Mouse (Mus musculus) ovary, postnatal 14 days (tissue): ENCODE measurements at regions not wholly inside any gene's neighbourhood (a gene's known extent, or its start where the extent isn't known, plus 50 kb on each side); places are given as distances from the start of the nearest gene placed in this dataset.
A peak's percentile ranks its signal among the peaks of the same experiment; 100 is the strongest.

Experiments
- DNase-seq: peaks from one replicate; pipeline ENCODE4 v3.0.0; 2022; ENCODE audit warnings: low spot score

DNA sequence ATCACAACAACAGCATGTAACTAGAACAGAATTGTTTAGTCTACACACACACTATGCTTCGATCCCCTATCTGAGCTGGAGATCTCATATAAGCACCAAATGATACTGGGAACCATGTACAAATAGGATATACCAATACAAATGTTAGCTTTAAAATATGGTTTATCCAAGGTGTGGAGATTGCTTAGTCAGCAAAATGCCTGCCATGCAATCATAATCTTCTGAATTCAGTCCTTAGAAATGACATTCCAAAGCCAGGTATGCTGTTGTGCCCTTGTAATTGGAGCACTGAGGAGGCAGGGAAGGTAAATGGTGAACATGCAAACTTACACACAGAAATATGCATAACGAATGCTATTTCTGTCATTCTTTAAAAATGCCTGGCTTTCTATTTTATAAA is 54.0 kb upstream of the Thsd7b start:
- no peak for DNase-seq

- no peak for DNase-seq
Observed at GRCm38 (mm10) chr1:129208806-129209205, 64.3 kb upstream of the Thsd7b start.

- DNase-seq, result no peak
Observed at GRCm38 (mm10) chr1:129208406-129208805, 64.7 kb upstream of the Thsd7b start.

GRCm38 (mm10) chr1:129207674-129208073 is 65.4 kb upstream of the Thsd7b start:
- no peak for DNase-seq

- DNase-seq, result no peak
Observed at GRCm38 (mm10) chr1:129180174-129180759, 92.8 kb upstream of the Thsd7b start.

DNA sequence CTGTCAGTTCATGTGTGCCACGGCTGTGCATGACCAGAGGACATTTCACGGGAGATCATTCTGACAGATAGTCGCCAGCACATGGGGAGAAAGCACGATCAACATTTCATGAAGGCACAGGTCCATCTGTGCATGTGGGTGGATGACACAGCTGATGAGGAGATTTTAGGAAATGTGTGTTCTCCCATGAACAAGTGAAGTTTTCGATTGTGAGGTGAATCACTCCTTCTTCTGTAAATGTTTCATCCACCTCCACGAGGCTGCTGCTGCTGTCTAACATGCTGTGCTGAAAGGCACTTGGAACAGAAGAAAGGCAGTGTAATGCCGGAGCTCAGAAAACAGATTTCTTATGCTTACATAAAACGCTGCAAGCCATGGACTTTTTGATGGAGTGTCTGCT is 103.2 kb upstream of the Thsd7b start:
- DNase-seq, result no peak

DNA sequence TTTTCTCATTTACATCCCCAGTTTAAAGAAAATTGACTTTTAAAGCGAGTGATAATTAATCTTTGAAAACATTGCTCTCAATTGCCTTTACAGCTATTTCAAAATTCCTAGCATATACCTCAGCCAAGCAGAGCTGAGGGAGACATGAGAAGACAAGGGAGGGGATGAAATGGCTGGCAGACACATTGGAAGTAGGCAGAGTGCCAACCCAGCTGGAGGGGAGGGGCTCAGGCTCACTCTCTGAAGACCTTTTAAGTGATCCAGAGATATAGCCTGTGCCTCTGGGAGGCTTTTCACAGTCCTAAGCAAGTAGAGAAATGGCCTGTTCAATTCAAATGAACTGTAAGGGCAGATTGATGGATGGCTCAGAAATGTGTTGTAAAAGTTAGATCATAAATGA is 122.5 kb upstream of the Thsd7b start:
- DNase-seq, result no peak

DNA sequence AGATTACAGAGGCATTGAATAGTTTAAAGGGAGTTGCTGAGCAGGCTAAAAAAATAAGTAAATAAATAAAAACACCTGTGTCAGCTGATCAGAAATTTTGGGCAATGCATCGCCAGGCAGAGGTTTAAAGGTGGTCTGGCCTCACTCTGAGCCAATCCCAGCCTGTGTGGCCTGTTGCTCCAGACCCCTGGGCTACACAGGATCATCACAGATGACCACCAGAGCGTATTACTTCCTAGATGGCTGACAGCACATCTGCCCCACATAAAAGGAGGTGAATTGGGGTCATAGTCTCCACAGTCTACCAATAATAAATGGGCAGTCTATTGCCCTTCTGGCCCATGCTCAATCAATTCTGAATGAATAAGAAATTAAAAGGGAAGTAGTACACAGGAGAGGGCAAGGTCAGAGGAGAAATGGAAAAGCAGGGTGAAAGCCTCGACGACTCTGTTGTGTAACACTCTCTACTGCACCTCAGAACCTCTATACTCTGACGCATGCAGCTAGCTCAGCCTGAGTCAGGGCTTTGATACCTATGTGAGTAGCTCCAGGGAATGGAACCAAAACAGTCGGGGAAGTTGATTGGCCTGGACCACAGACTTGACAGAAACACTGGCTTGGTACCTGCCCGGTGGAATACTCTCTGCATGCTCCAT is 124.2 kb upstream of the Thsd7b start:
- DNase-seq, result no peak

DNA sequence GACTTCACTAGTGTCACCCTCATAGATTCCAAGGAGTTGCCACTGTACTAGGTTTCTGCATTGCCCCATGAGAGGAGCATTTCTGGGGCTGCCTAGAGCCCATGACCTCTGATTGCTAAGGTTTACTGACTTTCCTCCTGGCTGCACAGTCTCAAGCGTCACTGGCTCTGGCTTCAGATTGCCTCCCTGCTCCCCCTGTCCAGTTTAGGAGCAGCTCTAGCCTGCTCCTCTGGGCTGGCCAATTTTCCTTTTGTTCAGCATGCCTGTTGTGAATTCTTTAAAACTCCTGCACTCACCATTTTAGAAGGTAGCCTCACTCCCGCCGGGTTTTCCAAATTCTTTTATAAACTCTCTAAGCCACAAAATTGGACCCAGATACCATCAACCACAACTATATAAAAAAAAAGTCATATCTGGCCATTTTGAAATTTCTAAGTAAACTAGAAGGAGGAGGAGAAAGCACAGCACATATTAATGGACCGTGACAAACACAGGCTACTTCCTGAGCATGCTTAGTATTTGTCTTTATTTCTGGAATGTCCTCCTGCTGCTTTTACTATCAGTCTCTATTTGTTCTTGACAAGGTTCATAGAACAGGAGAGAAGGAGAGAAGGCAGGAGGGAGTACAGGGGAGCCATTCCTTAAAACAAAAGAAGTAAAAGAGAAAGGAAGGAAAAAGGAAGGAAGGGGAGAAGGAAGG is 126.6 kb upstream of the Thsd7b start:
- no peak for DNase-seq

GRCm38 (mm10) chr1:129138783-129139182 is 134.3 kb upstream of the Thsd7b start:
- no peak for DNase-seq

DNA sequence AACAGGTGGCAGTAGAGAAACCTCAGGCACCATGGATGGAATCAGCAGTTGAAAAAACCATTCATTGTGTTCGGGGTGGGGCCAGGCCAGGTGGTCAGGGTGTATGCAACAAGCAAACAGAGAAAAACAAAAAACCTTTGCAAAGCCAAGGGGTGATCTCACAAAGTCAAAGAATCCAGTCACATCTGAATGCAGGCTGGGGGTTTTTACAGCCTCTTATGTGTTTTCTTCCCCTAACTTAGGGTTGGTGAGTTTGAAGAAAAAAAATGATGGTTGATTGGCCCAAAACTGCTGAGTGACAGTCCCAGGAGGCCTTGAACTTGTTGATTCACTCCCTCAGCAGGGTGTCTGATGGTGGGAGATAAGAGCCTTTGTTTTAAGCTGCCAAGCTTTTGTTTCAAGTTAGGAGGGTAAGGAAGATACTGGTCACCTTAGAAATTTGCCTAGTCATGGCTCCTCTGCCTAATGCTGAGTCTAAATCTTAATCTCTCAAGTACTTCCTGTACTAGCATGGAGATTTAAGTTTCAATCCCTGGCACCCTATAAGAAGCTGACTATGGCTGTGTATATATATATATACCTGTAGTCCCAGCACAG is 166.0 kb upstream of the Thsd7b start:
- no peak for DNase-seq

- DNase-seq, result no peak
Observed at GRCm38 (mm10) chr1:129100997-129101396, 172.1 kb upstream of the Thsd7b start.

DNA sequence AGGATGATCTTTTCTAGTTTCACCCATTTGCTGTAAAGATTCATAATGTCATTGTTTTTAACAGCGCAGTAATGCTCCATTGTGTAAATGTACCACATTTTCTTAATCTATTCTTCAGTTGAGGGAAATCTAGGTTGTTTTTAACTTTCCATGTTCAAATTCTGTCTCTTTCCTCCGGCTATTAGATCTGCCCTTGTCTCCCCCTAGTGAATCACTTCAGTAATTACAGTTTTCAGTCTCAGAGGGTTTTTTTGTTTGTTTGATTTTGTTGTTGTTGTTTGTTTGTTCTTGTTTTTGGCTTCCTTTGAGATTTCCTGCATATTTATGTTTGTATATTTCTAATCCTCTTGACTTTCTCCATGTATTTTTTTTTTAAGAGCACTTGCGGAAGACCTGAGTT is 194.8 kb upstream of the Thsd7b start:
- no peak for DNase-seq

DNA sequence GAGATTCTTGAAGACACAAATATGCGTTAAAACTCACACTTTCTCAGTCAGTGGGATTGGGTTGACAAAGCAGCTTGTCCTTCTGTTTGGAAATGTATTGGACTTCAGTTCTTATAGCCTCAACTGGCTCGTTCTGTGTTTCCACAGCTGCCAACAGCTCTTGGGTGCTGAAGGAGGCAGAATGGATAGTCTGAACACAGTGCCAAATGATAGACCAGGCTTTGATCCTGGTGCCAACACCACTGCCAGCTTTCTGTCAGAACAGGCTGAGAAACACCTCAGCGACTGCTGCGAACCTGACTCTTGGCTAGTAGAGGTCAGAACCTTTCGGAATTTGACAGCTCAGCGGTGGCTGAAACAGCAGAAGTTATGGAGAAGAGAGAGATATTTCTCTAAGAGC is 215.9 kb upstream of the Thsd7b start:
- peak; percentile 10 for DNase-seq

DNA sequence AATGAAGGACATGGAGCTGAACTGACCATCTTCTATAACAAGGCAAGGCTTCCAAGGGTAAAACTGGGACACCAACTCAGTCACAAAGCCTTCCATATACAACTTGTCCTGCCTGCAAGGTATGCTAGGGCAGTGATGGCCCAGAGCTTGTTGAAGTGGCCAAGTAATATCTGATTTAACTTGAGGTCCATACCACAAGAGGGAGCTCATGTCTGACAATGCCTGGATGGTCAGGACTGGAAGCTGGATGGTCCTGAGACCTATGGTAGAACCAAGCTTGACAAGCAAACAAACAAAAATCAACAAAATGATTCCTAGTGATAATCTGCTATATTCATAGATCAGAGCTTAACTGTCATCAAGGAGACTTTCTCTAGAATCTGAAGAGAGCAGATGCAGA is 217.8 kb upstream of the Thsd7b start:
- no peak for DNase-seq

- no peak for DNase-seq
Observed at GRCm38 (mm10) chr1:129033707-129034106, 239.4 kb upstream of the Thsd7b start.

DNA sequence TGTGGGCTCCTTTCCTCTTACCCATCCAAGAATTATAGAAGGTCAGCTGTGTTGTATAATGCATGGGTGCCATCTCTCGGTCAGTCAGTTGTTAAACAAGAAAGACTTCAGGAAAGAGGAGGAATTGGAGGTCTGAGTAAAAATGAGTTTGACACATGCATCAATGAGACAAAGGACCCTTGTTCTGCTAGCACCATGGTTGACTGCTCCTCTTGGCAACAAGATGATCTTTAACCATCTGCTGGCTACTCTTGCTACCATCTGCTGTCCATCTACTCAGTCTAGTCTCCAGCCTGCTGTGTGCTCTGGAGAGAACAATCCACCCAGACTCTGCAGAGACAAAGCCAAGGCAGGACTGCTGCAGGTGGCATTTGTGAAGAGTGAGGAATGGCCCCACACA is 267.2 kb upstream of the Thsd7b start:
- DNase-seq, result no peak

GRCm38 (mm10) chr1:129002286-129002685 is 270.8 kb upstream of the Thsd7b start:
- no peak for DNase-seq

- no peak for DNase-seq
Observed at GRCm38 (mm10) chr1:129001766-129002165, 271.3 kb upstream of the Thsd7b start.

DNA sequence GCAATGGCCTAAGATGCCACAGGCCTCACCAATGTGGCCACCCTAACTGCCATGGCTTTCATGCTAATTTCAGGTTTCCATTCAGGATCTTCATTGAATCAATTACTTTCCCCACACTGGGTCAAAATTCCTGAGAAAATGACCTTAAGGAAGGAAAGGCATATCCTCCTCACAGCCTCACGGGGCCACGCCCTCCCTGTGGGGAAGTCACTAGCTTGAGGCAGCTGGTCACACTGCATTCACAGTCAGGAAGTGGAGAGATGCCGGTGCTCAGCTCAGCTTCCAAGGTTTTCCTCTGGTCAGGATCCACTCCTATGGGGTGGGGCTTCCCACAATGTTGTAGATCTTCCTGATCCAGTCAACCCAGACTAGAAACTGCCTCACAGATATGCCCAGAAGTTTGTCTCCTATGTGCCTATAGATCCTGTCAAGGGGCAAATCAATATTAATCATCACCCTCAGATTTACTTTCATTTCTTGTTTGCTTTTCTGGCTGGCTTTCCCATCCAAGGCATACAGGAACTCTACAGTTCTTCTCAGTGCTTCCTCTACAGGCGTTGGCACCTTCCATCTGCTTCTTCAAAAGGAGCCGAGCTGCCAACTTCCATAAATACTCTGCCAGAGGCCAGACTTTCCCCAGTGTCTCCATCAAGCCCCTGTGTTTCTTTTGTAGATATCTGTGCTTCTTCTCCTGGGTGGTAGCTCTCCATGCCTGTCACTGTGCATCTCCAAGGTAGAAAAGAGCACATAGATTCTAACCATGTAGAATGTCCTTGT is 273.2 kb upstream of the Thsd7b start:
- no peak for DNase-seq

GRCm38 (mm10) chr1:128994655-128995054 is 278.4 kb upstream of the Thsd7b start:
- DNase-seq, result no peak

DNA sequence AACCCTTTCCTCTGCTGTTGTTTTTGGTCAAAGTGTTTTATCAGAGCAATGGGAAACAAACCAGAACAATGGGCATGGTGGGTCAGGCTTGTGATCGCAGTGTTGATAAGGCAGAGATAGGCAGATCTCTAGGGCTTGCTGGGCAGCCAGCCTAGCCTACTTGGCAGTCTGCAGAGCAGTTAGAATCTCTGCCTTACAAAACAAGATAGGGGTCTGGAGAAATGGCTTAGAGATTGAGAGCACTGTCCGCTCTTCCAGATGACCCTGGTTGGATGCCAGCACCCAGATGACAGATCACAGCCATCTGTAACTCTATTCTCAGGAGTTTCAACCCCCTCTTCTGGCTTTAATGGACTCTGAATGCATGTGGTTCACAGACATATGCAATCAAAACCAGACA is 289.7 kb upstream of the Thsd7b start:
- DNase-seq, result peak; percentile 1
